Mouse (Mus musculus): ENCODE measurements around the gene Abca14. TPM values are rescaled to one million over a fixed set of nuclear protein-coding genes. Genes with fewer than 3 reads are reported as not detected.

Gene Abca14
- total and polyA plus RNA-seq, 3 experiments: not detected

DNA sequence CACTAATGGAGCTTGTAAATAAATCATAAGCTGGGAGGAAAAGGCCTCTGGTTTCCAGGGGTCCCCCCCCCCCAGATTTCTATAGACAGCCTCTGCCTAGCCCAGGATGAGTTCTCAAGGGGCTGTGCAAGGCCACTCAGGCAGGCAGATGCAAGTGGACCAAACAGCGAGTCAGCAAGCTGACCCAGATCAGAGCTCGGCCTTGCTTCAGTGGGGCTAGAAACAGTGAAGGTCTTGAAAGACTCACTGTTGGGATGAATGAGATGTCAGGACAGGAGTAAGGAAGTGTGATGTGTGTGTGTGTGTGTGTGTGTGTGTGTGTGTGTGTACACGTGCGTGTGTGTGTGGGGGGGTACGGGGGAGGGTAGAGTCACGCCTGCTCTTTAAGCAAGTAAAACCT, 10.9 kb upstream of the Abca14 start:
- Histone ChIP-seq H3K9ac (ENCODE audit: low read depth, low read length) (no peak overlapping the region), H3K27ac (no peak overlapping the region), H3K36me3 (ENCODE audit: control insufficient read depth, insufficient read depth, low read length) (no peaks in the 10 kb centered on the region), H3K4me3 (no peak overlapping the region), H3K4me1 (ENCODE audit: control insufficient read depth, insufficient read depth, low read length) (peaks cover 2% of the 10 kb centered on the region), H3K79me2 (replicated peaks; ENCODE audit: control insufficient read depth, insufficient read depth, low read length) (no peaks in the 10 kb centered on the region), H3K27me3 (ENCODE audit: control insufficient read depth, insufficient read depth, low read length) (no peaks in the 10 kb centered on the region)
- TF ChIP-seq POLR2A (IDR thresholded peaks at IDR 0.05; ENCODE audit: insufficient read depth, low read depth, low read length) (no peak), CTCF (IDR thresholded peaks at IDR 0.05) (no peak), EP300 (IDR thresholded peaks at IDR 0.05; ENCODE audit: insufficient read depth, low read depth, low read length) (no peak)
- 86% methylated on average over 6 of the region's 6 CpGs for WGBS
- DNase-seq: no peak
- intact Hi-C loops (cut with DNase I): no loop called here

GRCm38 (mm10) chr7:120195207-120195606, 8.6 kb upstream of the Abca14 start:
- Histone ChIP-seq H3K4me3 (no peak overlapping the region), H3K27ac (no peak overlapping the region), H3K4me1 (ENCODE audit: control insufficient read depth, insufficient read depth, low read length) (peaks cover 1% of the 10 kb centered on the region), H3K36me3 (ENCODE audit: control insufficient read depth, insufficient read depth, low read length) (no peaks in the 10 kb centered on the region), H3K27me3 (ENCODE audit: control insufficient read depth, insufficient read depth, low read length) (no peaks in the 10 kb centered on the region), H3K79me2 (replicated peaks; ENCODE audit: control insufficient read depth, insufficient read depth, low read length) (no peaks in the 10 kb centered on the region), H3K9ac (ENCODE audit: low read depth, low read length) (no peak overlapping the region)
- no peak for DNase-seq
- WGBS: 80% methylated on average over 4 of the region's 4 CpGs
- TF ChIP-seq POLR2A (IDR thresholded peaks at IDR 0.05; ENCODE audit: insufficient read depth, low read depth, low read length) (no peak), EP300 (IDR thresholded peaks at IDR 0.05; ENCODE audit: insufficient read depth, low read depth, low read length) (no peak), CTCF (IDR thresholded peaks at IDR 0.05) (no peak)
- intact Hi-C loops (cut with DNase I): no loop called here

DNA sequence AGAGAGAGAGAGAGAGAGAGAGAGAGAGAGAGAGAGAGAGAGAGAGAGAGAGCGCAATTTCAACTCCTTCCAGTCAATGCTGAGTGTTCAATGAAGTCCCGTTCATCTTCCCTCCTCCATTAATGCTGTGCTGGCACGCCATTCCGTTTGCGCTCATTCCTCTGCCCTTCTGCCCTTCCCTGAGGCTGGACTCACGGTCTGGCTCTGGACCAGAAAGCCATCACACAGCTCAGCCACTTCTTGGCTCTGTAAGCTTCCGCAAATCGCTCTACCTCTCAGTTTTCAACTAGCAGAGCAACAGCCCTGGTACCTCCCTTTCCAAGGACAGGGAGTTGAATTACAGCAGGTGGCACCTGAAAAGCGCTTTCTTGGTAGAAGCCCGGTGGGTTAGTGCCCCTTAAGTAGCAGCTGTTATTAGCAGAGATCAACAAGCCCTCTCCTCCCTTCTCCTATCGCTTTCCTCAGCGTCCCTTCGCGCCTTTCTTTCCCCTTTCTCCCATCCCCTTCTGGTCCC, 2.5 kb upstream of the Abca14 start:
- H3K4me3 ChIP-seq: no peak overlapping the region; the same call in 1 of the 2 replicates
- peaks cover 4% of the 10 kb centered on the region for H3K4me1 ChIP-seq (ENCODE audit: control insufficient read depth, insufficient read depth, low read length)
- intact Hi-C loops (cut with DNase I): loop anchor here (10.0 kb wide), 1 partner anchor 106 kb away; the partner anchor contains the start of gene Dnah3
- no peaks in the 10 kb centered on the region for H3K36me3 ChIP-seq (ENCODE audit: control insufficient read depth, insufficient read depth, low read length)
- no peak overlapping the region for H3K27ac ChIP-seq
- 5% methylated on average over 14 of the region's 14 CpGs for WGBS
- no peak for TF ChIP-seq EP300 (IDR thresholded peaks at IDR 0.05; ENCODE audit: insufficient read depth, low read depth, low read length)
- no peak for TF ChIP-seq POLR2A (IDR thresholded peaks at IDR 0.05; ENCODE audit: insufficient read depth, low read depth, low read length)
- TF ChIP-seq CTCF (IDR thresholded peaks at IDR 0.05): no peak
- no peaks in the 10 kb centered on the region for H3K79me2 ChIP-seq (replicated peaks; ENCODE audit: control insufficient read depth, insufficient read depth, low read length)
- H3K9ac ChIP-seq (ENCODE audit: low read depth, low read length): no peak overlapping the region
- peak in 1 of 2 experiments; percentile 9 for DNase-seq
- peaks cover 6% of the 10 kb centered on the region for H3K27me3 ChIP-seq (ENCODE audit: control insufficient read depth, insufficient read depth, low read length)

DNA sequence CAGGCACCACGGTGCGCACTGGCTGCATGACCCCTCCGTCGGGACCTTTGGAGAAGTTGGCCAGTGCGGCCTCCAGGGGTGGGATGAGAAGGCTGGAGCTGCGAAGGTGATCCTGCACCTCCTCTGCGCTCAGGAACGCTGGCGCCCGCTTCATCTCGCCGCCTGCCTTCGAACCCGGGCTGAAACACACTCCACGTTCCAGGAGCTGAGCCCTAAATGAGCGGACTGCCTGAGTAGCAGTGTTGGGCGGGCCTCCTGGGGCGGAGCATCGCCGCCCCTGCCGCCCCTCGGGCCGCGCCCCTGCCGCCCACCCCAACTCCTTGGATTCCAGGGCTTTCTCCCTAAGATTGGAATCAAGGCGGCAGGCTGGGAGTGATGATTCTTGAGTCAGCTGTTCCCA, 2.0 kb upstream of the Abca14 start, which contains the start of gene Crym:
TSS of gene Crym (minus strand) at position 341 of the 400 bp plus-strand sequence.
- H3K36me3 ChIP-seq (ENCODE audit: control insufficient read depth, insufficient read depth, low read length): no peaks in the 10 kb centered on the region
- intact Hi-C loops (cut with DNase I): loop anchor here (2.0 to 10.0 kb wide), 2 partner anchors 107 to 353 kb away; partner anchors contain the start of gene Dnah3
- WGBS: 4% methylated on average over 26 of the region's 26 CpGs
- no peak within 1 kb of the TSS; the same call in 1 of the 2 replicates for H3K4me3 ChIP-seq
- DNase-seq: no peak
- no peaks in the 10 kb centered on the region for H3K79me2 ChIP-seq (replicated peaks; ENCODE audit: control insufficient read depth, insufficient read depth, low read length)
- H3K9ac ChIP-seq (ENCODE audit: low read depth, low read length): no peak within 1 kb of the TSS
- no peak for TF ChIP-seq EP300 (IDR thresholded peaks at IDR 0.05; ENCODE audit: insufficient read depth, low read depth, low read length)
- TF ChIP-seq POLR2A (IDR thresholded peaks at IDR 0.05; ENCODE audit: insufficient read depth, low read depth, low read length): no peak
- TF ChIP-seq CTCF (IDR thresholded peaks at IDR 0.05): no peak
- H3K27me3 ChIP-seq (ENCODE audit: control insufficient read depth, insufficient read depth, low read length): peaks cover 6% of the 10 kb centered on the region
- peaks cover 5% of the 10 kb centered on the region for H3K4me1 ChIP-seq (ENCODE audit: control insufficient read depth, insufficient read depth, low read length)
- no peak within 1 kb of the TSS for H3K27ac ChIP-seq

DNA sequence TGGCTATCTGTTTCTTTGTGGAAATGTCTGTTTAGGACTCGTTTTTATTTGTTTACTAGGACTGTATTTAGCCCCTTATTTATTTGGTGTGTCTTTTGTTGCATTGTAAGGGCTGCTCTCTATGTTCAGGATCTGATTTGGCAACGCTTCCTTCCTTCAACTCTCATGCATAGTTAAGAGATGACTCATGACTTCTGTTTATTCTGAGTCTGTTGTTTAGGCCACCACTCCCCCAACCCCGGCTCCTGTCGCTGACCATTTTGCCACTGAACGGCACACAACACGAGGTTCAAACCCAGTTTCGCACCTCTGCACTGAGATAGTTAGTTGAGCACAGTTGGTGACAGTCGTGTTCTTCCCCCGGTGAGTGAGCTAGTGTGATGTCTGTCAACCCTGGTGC, 2.2 kb downstream of the Abca14 start:
- intact Hi-C loops (cut with DNase I): loop anchor here (10.0 kb wide), 1 partner anchor 111 kb away; the partner anchor contains the start of gene Dnah3
- H3K9ac ChIP-seq (ENCODE audit: low read depth, low read length): no peak overlapping the region
- TF ChIP-seq CTCF (IDR thresholded peaks at IDR 0.05) (no peak), POLR2A (IDR thresholded peaks at IDR 0.05; ENCODE audit: insufficient read depth, low read depth, low read length) (no peak), EP300 (IDR thresholded peaks at IDR 0.05; ENCODE audit: insufficient read depth, low read depth, low read length) (no peak)
- no peak overlapping the region for H3K4me3 ChIP-seq
- H3K36me3 ChIP-seq (ENCODE audit: control insufficient read depth, insufficient read depth, low read length): no peaks in the 10 kb centered on the region
- peak in 1 of 2 experiments; percentile 5 for DNase-seq
- no peaks in the 10 kb centered on the region for H3K79me2 ChIP-seq (replicated peaks; ENCODE audit: control insufficient read depth, insufficient read depth, low read length)
- no peak overlapping the region for H3K27ac ChIP-seq
- peaks cover 5% of the 10 kb centered on the region for H3K4me1 ChIP-seq (ENCODE audit: control insufficient read depth, insufficient read depth, low read length)
- peaks cover 6% of the 10 kb centered on the region for H3K27me3 ChIP-seq (ENCODE audit: control insufficient read depth, insufficient read depth, low read length)
- WGBS: 16% methylated on average over 9 of the region's 9 CpGs

GRCm38 (mm10) chr7:120228541-120228940, 24.8 kb downstream of the Abca14 start:
- Histone ChIP-seq H3K27ac (no peak overlapping the region), H3K4me3 (no peak overlapping the region), H3K9ac (ENCODE audit: low read depth, low read length) (no peak overlapping the region), H3K27me3 (ENCODE audit: control insufficient read depth, insufficient read depth, low read length) (no peaks in the 10 kb centered on the region), H3K36me3 (ENCODE audit: control insufficient read depth, insufficient read depth, low read length) (no peaks in the 10 kb centered on the region), H3K79me2 (replicated peaks; ENCODE audit: control insufficient read depth, insufficient read depth, low read length) (no peaks in the 10 kb centered on the region), H3K4me1 (ENCODE audit: control insufficient read depth, insufficient read depth, low read length) (no peaks in the 10 kb centered on the region)
- DNase-seq: no peak
- no peak for TF ChIP-seq EP300 (IDR thresholded peaks at IDR 0.05; ENCODE audit: insufficient read depth, low read depth, low read length)
- no peak for TF ChIP-seq CTCF (IDR thresholded peaks at IDR 0.05)
- TF ChIP-seq POLR2A (IDR thresholded peaks at IDR 0.05; ENCODE audit: insufficient read depth, low read depth, low read length): no peak
- intact Hi-C loops (cut with DNase I): no loop called here

Data from heart, adult 2 months (tissue).